Mouse (Mus musculus): ENCODE measurements around the gene Hddc3.
"Not testable (repeated sequence)": the region's sequence is repeated elsewhere in the genome, so short reads cannot be mapped to it uniquely, and the experiment has no call there.

DNA sequence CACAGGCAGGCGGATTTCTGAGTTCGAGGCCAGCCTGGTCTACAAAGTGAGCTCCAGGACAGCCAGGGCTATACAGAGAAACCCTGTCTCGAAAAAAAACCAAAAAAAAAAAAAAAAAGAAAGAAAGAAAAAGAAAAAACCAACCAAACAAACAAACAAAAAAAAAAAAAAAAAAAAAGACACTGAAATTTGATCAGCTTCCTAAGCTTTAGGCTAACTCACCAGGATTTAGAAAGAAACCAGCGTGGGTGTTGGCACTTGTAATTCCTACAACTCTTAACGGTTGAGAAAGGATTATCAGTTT lies 18.1 kb upstream of the Hddc3 start:
- TF ChIP-seq EP300, CTCF (IDR thresholded peaks at IDR 0.05; ENCODE audit: low read depth): not testable (repeated sequence)

All from liver, embryonic 14.5 days (tissue).